Mouse (Mus musculus): Measurements from ENCODE around the gene Fam198a. TPM values are rescaled to one million over a fixed set of nuclear protein-coding genes. Genes with fewer than 3 reads are reported as not detected.

Gene Fam198a
- total and polyA plus RNA-seq, 2 experiments from 2014 or later, result 1.6 to 5.7 TPM

DNA sequence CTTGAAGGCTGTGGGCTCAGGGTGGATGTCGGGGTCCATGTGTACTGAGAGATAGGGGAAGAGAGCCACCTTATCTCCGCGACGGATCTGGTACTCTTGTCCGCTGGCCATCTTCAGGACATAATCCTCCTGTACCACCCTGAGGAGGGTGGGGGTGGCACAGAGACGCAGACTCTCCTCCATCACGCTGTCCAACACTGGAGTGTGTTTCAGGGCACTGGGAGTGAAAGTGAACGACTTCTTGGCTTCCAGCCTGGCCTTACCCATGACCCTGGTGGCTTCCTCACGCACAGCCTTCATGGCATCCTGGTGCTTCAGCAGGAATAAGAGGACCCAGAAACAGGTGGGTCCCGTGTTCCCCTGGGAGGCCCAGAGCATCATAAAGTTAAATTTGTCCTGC lies 35.7 kb upstream of the Fam198a start:
- ATAC-seq, result no peak
- no peak overlapping the region for H3K4me3 ChIP-seq (ENCODE audit: low read depth, low read length)
- H3K9ac ChIP-seq, result no peak overlapping the region
- no peaks in the 10 kb centered on the region for H3K9me3 ChIP-seq (ENCODE audit: low read length)
- 93% methylated on average over 10 of the region's 10 CpGs for WGBS
- no peak for DNase-seq
- H3K36me3 ChIP-seq (ENCODE audit: insufficient read depth), result no peaks in the 10 kb centered on the region
- H3K4me2 ChIP-seq (ENCODE audit: low read depth), result no peak overlapping the region
- H3K27ac ChIP-seq (ENCODE audit: low read depth, low read length), result no peak overlapping the region
- TF ChIP-seq CTCF (IDR thresholded peaks at IDR 0.05; ENCODE audit: low read depth), result no peak
- H3K4me1 ChIP-seq (ENCODE audit: insufficient read depth), result no peaks in the 10 kb centered on the region
- no peaks in the 10 kb centered on the region for H3K27me3 ChIP-seq (ENCODE audit: insufficient read depth, low read length)

DNA sequence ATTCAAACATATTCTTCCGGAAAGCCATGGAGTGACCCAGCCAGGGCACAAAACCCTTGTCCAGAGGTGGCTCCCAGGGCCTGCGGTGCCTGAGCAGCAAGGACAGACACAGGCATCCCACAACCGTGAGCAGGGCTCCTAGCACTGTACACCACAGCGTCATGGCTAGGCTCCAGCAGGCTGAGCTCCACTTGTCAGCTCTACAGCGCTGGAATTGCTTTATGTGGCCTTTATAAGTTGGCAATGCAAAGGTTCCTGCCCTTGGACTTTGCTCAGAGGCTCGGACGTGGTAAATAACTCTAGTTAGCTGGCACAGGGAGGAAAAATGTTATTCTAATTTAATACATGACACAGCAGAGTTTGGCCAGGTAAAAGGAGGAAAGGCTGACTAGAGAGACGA lies 34.7 kb upstream of the Fam198a start, which contains the start of gene Cyp8b1:
TSS of gene Cyp8b1 (minus strand) at position 204 of the 400 bp plus-strand sequence.
- no peaks in the 10 kb centered on the region for H3K36me3 ChIP-seq (ENCODE audit: insufficient read depth)
- no peak for ATAC-seq
- H3K27me3 ChIP-seq (ENCODE audit: insufficient read depth, low read length), result no peaks in the 10 kb centered on the region
- no peak within 1 kb of the TSS for H3K4me2 ChIP-seq (ENCODE audit: low read depth)
- TF ChIP-seq CTCF (IDR thresholded peaks at IDR 0.05; ENCODE audit: low read depth), result no peak
- H3K4me1 ChIP-seq (ENCODE audit: insufficient read depth), result no peaks in the 10 kb centered on the region
- 79% methylated on average over 8 of the region's 8 CpGs for whole genome bisulfite sequencing
- no peak for DNase-seq
- H3K27ac ChIP-seq (ENCODE audit: low read depth, low read length), result no peak within 1 kb of the TSS
- no peak within 1 kb of the TSS for H3K9ac ChIP-seq
- H3K9me3 ChIP-seq (ENCODE audit: low read length), result no peaks in the 10 kb centered on the region
- no peak within 1 kb of the TSS for H3K4me3 ChIP-seq (ENCODE audit: low read depth, low read length)

DNA sequence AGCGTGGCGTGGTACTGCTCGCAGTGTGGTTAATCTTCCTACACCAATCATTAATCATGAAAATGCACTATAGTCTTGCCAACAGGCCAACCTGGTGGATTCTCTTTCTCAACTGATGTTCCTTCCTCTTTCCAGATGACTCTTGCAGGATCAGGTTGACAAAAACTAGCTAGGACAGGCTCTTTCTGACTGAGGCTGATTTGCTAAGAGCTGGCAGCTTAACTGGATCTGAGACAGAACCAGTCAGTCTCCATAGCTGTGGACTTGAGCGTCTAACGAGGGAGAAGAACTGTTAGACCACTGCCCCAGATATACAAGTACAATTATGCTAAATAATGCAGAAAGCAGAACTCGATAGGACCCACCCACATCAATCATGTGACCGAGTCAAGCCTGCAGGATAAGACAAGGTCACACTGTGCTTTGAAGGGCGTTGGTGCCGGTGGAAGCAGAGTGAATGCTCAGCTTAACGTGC lies 31.7 kb upstream of the Fam198a start:
- no peaks in the 10 kb centered on the region for H3K4me1 ChIP-seq (ENCODE audit: insufficient read depth)
- DNase-seq (no peak), ATAC-seq (no peak)
- no peaks in the 10 kb centered on the region for H3K9me3 ChIP-seq (ENCODE audit: low read length)
- no peak overlapping the region for H3K27ac ChIP-seq (ENCODE audit: low read depth, low read length)
- no peaks in the 10 kb centered on the region for H3K27me3 ChIP-seq (ENCODE audit: insufficient read depth, low read length)
- WGBS, result 67% methylated on average over 10 of the region's 10 CpGs
- no peak for TF ChIP-seq CTCF (IDR thresholded peaks at IDR 0.05; ENCODE audit: low read depth)
- no peaks in the 10 kb centered on the region for H3K36me3 ChIP-seq (ENCODE audit: insufficient read depth)
- no peak overlapping the region for H3K4me3 ChIP-seq (ENCODE audit: low read depth, low read length)
- no peak overlapping the region for H3K9ac ChIP-seq
- H3K4me2 ChIP-seq (ENCODE audit: low read depth), result no peak overlapping the region

DNA sequence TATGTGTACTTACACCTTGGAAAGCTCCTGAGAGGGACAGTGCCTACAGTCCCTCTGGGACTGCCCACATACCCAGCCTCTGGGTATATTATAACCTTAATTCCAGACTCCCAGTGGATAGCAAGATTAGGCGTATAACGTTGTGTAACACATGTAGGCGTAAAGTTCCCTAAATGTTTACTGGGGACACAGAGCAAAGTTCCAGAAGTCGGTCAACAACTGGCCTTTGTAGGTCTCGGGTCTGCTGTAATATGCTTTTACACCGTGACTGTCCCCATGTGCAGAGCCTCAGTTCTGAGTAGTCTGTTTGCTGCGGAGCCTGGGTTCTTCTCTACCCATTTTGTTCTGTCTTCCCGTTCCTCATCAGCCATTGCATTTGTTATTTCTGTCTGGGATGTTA lies 27.3 kb upstream of the Fam198a start:
- Histone ChIP-seq H3K36me3 (ENCODE audit: insufficient read depth) (no peaks in the 10 kb centered on the region), H3K27me3 (ENCODE audit: insufficient read depth, low read length) (no peaks in the 10 kb centered on the region), H3K4me1 (ENCODE audit: insufficient read depth) (no peaks in the 10 kb centered on the region), H3K4me3 (ENCODE audit: low read depth, low read length) (no peak overlapping the region), H3K4me2 (ENCODE audit: low read depth) (no peak overlapping the region), H3K9me3 (ENCODE audit: low read length) (no peaks in the 10 kb centered on the region), H3K27ac (ENCODE audit: low read depth, low read length) (no peak overlapping the region), H3K9ac (no peak overlapping the region)
- no peak for TF ChIP-seq CTCF (IDR thresholded peaks at IDR 0.05; ENCODE audit: low read depth)
- ATAC-seq (no peak), DNase-seq (no peak)
- WGBS, result 86% methylated on average over 8 of the region's 8 CpGs

DNA sequence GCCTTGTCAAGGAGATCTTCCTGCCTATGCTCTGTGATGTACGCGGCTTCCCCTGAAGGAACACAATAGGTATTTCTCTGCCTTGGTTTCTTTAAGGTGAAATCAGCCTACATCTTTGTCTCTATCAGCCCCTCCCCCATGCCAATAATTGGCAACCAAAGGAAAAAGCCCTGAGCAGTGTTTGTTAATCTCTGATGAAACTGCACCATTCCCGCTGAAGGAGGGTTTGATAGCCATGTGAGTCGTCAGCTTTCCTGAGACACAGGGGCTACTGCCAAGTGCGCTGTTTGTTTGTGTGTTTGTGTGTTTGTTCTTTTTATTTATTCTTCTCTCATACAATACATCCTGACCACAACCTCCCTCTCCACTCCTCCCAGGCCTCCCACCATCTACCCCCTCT lies 26.9 kb upstream of the Fam198a start:
- 51% methylated on average over 5 of the region's 5 CpGs for WGBS
- DNase-seq (no peak), ATAC-seq (no peak)
- no peak overlapping the region for H3K4me3 ChIP-seq (ENCODE audit: low read depth, low read length)
- H3K27ac ChIP-seq (ENCODE audit: low read depth, low read length), result no peak overlapping the region
- H3K4me2 ChIP-seq (ENCODE audit: low read depth), result no peak overlapping the region
- H3K4me1 ChIP-seq (ENCODE audit: insufficient read depth), result no peaks in the 10 kb centered on the region
- no peak overlapping the region for H3K9ac ChIP-seq
- H3K27me3 ChIP-seq (ENCODE audit: insufficient read depth, low read length), result no peaks in the 10 kb centered on the region
- no peak for TF ChIP-seq CTCF (IDR thresholded peaks at IDR 0.05; ENCODE audit: low read depth)
- no peaks in the 10 kb centered on the region for H3K36me3 ChIP-seq (ENCODE audit: insufficient read depth)
- no peaks in the 10 kb centered on the region for H3K9me3 ChIP-seq (ENCODE audit: low read length)

DNA sequence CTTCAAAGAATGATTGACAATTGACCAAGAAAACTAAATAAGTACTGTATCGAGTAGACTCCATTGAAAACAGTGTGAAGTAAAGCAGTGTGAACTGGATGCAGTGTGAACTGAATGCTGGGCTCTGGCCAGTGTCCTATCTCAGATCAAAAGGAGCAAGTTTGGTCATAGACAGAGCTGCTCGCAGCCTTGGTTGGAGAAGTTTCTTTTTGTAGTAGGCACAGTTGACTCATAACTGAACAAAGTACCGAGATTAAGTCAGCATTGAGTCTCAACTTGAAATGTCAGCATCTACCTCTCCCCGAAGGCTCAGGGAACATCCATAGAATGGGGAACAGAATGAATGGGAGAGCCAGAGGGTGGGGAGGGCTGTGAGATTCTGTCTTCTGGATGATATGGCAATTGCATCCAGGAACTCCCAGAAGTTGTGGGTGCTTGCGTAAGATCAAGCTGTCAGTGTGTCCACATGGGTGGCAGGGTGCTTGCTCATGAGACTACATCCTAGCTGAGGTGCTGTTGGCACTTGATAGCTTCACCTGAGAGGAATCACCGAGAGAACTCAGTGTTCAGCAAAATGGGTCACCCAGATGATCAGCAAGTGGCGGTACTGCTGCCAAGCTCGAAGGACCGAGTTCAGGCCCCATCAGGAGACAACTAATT lies 25.8 kb upstream of the Fam198a start:
- no peak for TF ChIP-seq CTCF (IDR thresholded peaks at IDR 0.05; ENCODE audit: low read depth)
- ATAC-seq, result no peak
- Histone ChIP-seq H3K4me3 (ENCODE audit: low read depth, low read length) (no peak overlapping the region), H3K9ac (no peak overlapping the region), H3K27me3 (ENCODE audit: insufficient read depth, low read length) (no peaks in the 10 kb centered on the region), H3K4me2 (ENCODE audit: low read depth) (no peak overlapping the region), H3K27ac (ENCODE audit: low read depth, low read length) (no peak overlapping the region), H3K9me3 (ENCODE audit: low read length) (no peaks in the 10 kb centered on the region), H3K36me3 (ENCODE audit: insufficient read depth) (no peaks in the 10 kb centered on the region), H3K4me1 (ENCODE audit: insufficient read depth) (no peaks in the 10 kb centered on the region)
- 86% methylated on average over 9 of the region's 9 CpGs for WGBS
- DNase-seq, result no peak

DNA sequence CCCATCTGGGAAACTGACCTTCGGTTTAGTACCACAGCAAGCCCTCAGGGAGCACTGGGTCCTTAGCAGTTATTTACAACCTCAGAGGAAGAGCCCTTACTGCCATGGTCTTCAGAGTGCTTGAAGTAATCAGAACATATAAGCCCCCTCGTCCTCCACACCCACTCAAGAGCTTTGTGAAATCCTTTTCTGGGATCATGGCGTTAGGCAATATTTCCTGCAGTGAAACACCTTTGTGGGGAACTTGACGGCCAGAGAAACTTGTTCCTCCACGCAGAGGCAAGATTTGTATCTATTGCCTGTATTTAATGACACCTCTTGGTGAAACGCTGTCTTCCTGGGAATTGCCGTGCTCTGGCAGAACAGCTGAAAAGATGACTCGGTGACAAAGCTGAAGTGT lies 24.8 kb upstream of the Fam198a start:
- H3K4me2 ChIP-seq (ENCODE audit: low read depth), result no peak overlapping the region
- no peak overlapping the region for H3K4me3 ChIP-seq (ENCODE audit: low read depth, low read length)
- no peak for DNase-seq
- H3K27ac ChIP-seq (ENCODE audit: low read depth, low read length), result no peak overlapping the region
- H3K27me3 ChIP-seq (ENCODE audit: insufficient read depth, low read length), result no peaks in the 10 kb centered on the region
- ATAC-seq, result no peak
- H3K36me3 ChIP-seq (ENCODE audit: insufficient read depth), result no peaks in the 10 kb centered on the region
- no peak overlapping the region for H3K9ac ChIP-seq
- H3K9me3 ChIP-seq (ENCODE audit: low read length), result no peaks in the 10 kb centered on the region
- H3K4me1 ChIP-seq (ENCODE audit: insufficient read depth), result no peaks in the 10 kb centered on the region
- 78% methylated on average over 8 of the region's 8 CpGs for WGBS
- TF ChIP-seq CTCF (IDR thresholded peaks at IDR 0.05; ENCODE audit: low read depth), result no peak

Data from forebrain, postnatal 0 days (tissue).